Mouse (Mus musculus) hindbrain, embryonic 15.5 days (tissue): ENCODE results near the gene 9530068E07Rik. TPM values are rescaled to one million over a fixed set of nuclear protein-coding genes. Genes with fewer than 3 reads are reported as not detected.
"Not testable (repeated sequence)": the region's sequence is repeated elsewhere in the genome, so short reads cannot be mapped to it uniquely, and the experiment has no call there.

Experiments
- ATAC-seq: fragments of 200-750 bp; cut with Nextera tagmentation; 2 replicates; pipeline ENCODE4 v1.8.0; 2017; ENCODE audit warnings: low read depth, moderate number of reproducible peaks, moderate TSS enrichment; ENCODE audit not compliant: low FRiP score
- H3K27ac ChIP-seq: fragments of 300-500 bp; sonication (generic); replicated peaks from 2 replicates; pipeline ENCODE4 v1.5.1; 2015; ENCODE audit warnings: mild to moderate bottlenecking, inconsistent platforms
- H3K27me3 ChIP-seq: fragments of 300-500 bp; sonication (generic); 2 replicates; pipeline ENCODE4 v1.6.1; 2015; ENCODE audit warnings: control low read depth, inconsistent platforms
- H3K36me3 ChIP-seq: fragments of 300-500 bp; sonication (generic); 2 replicates; pipeline ENCODE4 v1.6.1; 2015; ENCODE audit warnings: control low read depth, inconsistent platforms
- H3K4me1 ChIP-seq: fragments of 300-500 bp; sonication (generic); replicated peaks from 2 replicates; pipeline ENCODE4 v1.6.1; 2015; ENCODE audit warnings: control low read depth, inconsistent platforms
- H3K4me2 ChIP-seq: fragments of 300-500 bp; sonication (generic); 2 replicates; pipeline ENCODE4 v1.6.1; 2015; ENCODE audit warnings: moderate library complexity, mild to moderate bottlenecking, inconsistent platforms
- H3K4me3 ChIP-seq: fragments of 300-500 bp; sonication (generic); 2 replicates; pipeline ENCODE4 v1.5.1; 2015; ENCODE audit warnings: mild to moderate bottlenecking, inconsistent platforms
- H3K9ac ChIP-seq: fragments of 300-500 bp; sonication (generic); 2 replicates; pipeline ENCODE4 v1.6.1; 2015; ENCODE audit warnings: inconsistent platforms
- H3K9me3 ChIP-seq: fragments of 300-500 bp; sonication (generic); 2 replicates; pipeline ENCODE4 v1.6.1; 2016; ENCODE audit warnings: control low read depth, inconsistent platforms
- WGBS: fragments of 180-500 bp; shearing (Covaris S2); methylation state at CpG from one replicate; pipeline ENCODE4 v1.1.7; 2015; 5-methylcytosine and 5-hydroxymethylcytosine counted together
- polyA plus RNA-seq: library from polyadenylated mRNA; unstranded; fragments of >200 nt; fragmentation: Nextera tagmentation; extraction: Ambion mirVana; gene quantifications from 2 replicates; pipeline ENCODE4 v1.2.1, GENCODE M21; 2015

Gene 9530068E07Rik
- polyA plus RNA-seq, result 129 and 136 TPM in 2 replicates

DNA sequence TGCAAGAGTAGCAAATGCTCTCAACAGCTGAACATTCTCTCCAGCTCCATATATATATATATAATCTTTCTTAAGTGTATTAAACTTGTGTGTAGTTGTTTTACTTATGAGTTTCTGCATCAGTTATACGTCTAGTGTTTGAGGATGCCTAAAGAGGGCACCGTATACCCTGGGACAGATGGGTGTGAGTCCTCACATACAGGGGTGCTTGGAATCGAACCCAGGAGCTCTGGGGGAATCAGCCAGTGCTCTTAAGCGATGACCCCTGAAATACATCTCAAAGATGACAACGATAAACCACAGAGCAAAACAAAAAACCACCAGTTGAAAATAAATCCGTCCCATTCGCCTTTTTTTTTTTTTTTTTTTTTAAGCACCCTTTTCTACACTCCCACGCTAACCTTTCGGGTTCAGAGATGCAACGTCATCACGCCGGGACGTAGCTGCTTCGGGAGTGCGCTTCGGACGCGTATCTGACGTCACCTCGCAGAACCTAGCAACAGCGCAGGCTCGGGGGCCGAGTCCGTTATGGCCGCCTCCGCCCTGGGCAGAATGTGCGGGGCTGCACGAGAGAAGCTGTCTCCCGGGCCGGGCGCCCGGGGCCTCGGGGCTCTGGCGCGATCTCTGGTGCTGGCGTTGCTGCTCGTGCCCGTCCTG, at the start of gene 9530068E07Rik:
Gene 9530068E07Rik (plus strand): TSS at position 489 of the 657 bp plus-strand sequence.
- Histone ChIP-seq H3K9me3 (no peaks in the 10 kb centered on the region), H3K4me2 (peak within 1 kb of the TSS; percentile 67), H3K36me3 (no peaks in the 10 kb centered on the region), H3K9ac (peak within 1 kb of the TSS; percentile 80), H3K27ac (peak within 1 kb of the TSS; percentile 86), H3K4me3 (peak within 1 kb of the TSS; percentile 65), H3K4me1 (peaks cover 27% of the 10 kb centered on the region), H3K27me3 (no peaks in the 10 kb centered on the region)
- ATAC-seq, result peak; percentile 96
- WGBS, result 2% methylated on average over 38 of the region's 38 CpGs

DNA sequence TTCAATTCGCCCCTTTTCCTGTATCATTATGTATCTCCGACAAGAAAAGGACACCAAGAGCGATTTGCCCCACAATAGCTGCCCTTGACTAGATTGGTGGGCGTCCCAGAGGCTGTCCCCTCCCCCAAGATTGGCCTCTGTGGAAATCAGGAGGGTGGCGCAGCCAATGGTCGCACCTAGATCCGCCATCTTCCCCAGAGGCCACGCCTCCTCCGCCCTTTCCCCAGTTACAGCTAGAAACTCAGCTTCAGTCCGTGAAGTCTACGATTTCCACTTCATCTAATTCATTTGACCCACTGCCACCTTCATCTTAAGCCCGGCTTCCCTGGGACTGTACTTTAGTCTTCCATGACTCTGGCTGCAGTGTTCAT, 49.6 kb upstream of the 9530068E07Rik start:
- H3K9ac ChIP-seq, result 0 out of 2 replicates have a peak overlapping the region, but pooled peaks have one; percentile 6
- no peaks in the 10 kb centered on the region for H3K27me3 ChIP-seq
- H3K36me3 ChIP-seq, result no peaks in the 10 kb centered on the region
- peak; percentile 75 for ATAC-seq
- peak overlapping the region; percentile 26 for H3K4me3 ChIP-seq
- H3K4me2 ChIP-seq, result peak overlapping the region; percentile 52
- peaks cover 4% of the 10 kb centered on the region; the same call in 1 of the 2 replicates for H3K4me1 ChIP-seq
- WGBS, result 7% methylated on average over 12 of the region's 12 CpGs
- no peaks in the 10 kb centered on the region for H3K9me3 ChIP-seq
- H3K27ac ChIP-seq, result peak overlapping the region; percentile 64

DNA sequence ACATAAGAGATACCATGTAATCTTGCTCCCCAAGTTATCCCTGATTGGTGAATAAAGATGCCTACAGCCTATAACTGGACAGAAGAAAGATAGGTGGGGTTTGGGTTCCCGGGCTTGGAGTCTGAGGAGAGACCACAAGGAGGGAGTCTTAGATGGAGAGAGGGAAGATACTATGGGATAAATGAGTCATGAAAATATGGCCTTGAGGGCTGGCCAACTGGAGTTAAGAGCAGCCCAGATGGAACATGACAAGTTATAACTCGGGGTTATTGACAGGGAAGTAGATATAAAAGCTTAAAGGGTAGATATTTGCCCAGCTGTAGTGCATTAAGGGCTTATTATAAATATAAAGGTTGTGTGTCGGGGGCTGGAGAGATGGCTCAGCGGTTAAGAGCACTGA, 48.1 kb upstream of the 9530068E07Rik start:
- Histone ChIP-seq H3K9me3 (no peaks in the 10 kb centered on the region), H3K27me3 (no peaks in the 10 kb centered on the region), H3K4me3 (no peak overlapping the region), H3K4me2 (no peak overlapping the region), H3K4me1 (peaks cover 4% of the 10 kb centered on the region; the same call in 1 of the 2 replicates), H3K9ac (no peak overlapping the region), H3K27ac (no peak overlapping the region), H3K36me3 (no peaks in the 10 kb centered on the region)
- WGBS, result 85% methylated on average over 4 of the region's 4 CpGs
- no peak for ATAC-seq

DNA sequence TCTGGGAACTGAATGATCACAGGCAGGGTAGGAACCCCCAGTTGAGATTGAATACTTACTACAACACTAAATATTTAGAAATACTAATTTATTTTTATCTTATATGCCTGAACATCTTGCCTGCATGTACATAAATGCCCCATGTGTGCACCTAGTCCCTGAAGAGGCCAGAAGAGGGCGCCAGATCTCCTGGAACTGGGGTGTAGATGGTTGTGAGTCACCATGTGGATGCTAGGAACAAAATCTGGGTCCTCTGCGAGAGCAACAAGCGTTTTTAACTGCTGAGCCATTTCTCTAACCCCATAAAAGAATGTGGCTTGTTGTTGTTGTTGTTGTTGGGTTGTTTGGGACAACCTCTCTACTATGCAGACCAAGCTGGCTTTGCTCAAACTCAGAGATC, 47.5 kb upstream of the 9530068E07Rik start:
- 64% methylated on average over 3 of the region's 3 CpGs for WGBS
- no peaks in the 10 kb centered on the region for H3K36me3 ChIP-seq
- H3K9me3 ChIP-seq, result no peaks in the 10 kb centered on the region
- no peaks in the 10 kb centered on the region for H3K27me3 ChIP-seq
- H3K4me2 ChIP-seq, result no peak overlapping the region
- H3K9ac ChIP-seq, result no peak overlapping the region
- no peak for ATAC-seq
- no peak overlapping the region for H3K27ac ChIP-seq
- no peak overlapping the region for H3K4me3 ChIP-seq
- peaks cover 4% of the 10 kb centered on the region; the same call in 1 of the 2 replicates for H3K4me1 ChIP-seq

DNA sequence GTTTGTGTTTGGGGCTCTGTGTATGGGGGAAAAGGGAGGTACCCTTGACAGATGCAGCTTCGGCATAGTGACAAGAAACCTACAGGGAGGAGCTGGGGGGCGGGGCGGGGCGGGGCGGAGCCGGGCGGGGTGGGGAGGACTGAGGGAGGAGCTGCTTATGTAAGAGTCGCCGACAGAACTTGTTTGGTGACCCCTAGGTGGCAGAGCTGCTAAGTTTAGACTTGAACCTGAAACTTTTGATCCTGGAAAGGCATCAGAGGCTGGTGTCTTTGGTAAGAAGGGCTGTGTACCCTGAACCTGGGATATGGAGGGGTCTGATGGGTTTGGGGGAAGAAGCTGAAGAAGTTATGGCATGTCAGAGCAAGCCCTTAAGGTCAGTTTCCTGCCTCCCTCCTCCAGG, 45.3 kb upstream of the 9530068E07Rik start:
- 1% methylated on average over 9 of the region's 9 CpGs for WGBS
- H3K27me3 ChIP-seq, result no peaks in the 10 kb centered on the region
- no peaks in the 10 kb centered on the region for H3K9me3 ChIP-seq
- H3K4me1 ChIP-seq, result peaks cover 2% of the 10 kb centered on the region; the same call in 1 of the 2 replicates
- H3K4me3 ChIP-seq, result no peak overlapping the region
- H3K27ac ChIP-seq, result no peak overlapping the region
- H3K9ac ChIP-seq, result no peak overlapping the region
- H3K36me3 ChIP-seq, result no peaks in the 10 kb centered on the region
- no peak for ATAC-seq
- H3K4me2 ChIP-seq, result no peak overlapping the region

DNA sequence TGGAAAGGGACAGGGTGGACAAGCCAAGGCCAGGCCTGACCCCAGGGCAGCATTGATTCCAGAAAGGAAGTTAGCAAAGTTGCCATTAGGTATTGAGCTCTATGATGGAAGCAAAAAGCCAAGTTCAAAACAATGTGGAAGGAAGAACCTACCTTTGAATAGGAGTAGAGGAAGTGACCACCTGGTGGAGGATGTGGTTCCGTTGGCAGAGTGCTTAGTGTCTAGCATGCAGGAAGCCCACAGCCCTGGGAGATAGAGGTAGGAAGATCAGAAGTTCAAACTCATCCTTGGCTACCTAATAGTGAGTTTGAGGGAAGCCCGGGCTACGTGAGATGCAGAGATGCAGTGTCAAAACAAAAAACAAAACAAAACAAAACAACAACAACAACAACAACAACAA, 44.0 kb upstream of the 9530068E07Rik start:
- WGBS, result 95% methylated on average over 3 of the region's 3 CpGs
- H3K4me3 ChIP-seq, result no peak overlapping the region
- H3K4me2 ChIP-seq, result no peak overlapping the region
- H3K27ac ChIP-seq, result no peak overlapping the region
- H3K9ac ChIP-seq, result no peak overlapping the region
- no peaks in the 10 kb centered on the region for H3K27me3 ChIP-seq
- H3K36me3 ChIP-seq, result no peaks in the 10 kb centered on the region
- H3K9me3 ChIP-seq, result no peaks in the 10 kb centered on the region
- no peaks in the 10 kb centered on the region for H3K4me1 ChIP-seq
- ATAC-seq, result no peak

DNA sequence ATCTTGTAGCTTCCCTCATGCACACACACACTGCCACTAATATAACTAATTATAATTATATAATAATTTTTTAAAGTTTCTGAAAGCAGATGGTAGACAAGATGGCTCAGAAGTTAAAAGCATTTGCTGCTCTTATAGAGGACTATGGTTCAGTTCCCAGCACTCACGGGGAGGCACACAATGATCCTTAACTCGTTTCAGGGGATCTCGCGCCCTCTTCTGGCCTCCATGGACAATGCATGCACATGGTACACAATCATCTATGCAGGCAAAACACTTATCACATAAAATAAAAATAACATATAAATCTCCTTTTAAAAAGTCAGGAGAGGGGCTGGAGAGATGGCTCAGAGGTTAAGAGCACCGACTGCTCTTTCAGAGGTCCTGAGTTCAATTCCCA, 41.6 kb upstream of the 9530068E07Rik start:
- Histone ChIP-seq H3K9me3 (no peaks in the 10 kb centered on the region), H3K9ac (no peak overlapping the region), H3K36me3 (no peaks in the 10 kb centered on the region), H3K27me3 (no peaks in the 10 kb centered on the region), H3K4me1 (peaks cover 2% of the 10 kb centered on the region), H3K27ac (no peak overlapping the region), H3K4me3 (no peak overlapping the region), H3K4me2 (no peak overlapping the region)
- ATAC-seq, result no peak
- 80% methylated on average over 5 of the region's 5 CpGs for WGBS

DNA sequence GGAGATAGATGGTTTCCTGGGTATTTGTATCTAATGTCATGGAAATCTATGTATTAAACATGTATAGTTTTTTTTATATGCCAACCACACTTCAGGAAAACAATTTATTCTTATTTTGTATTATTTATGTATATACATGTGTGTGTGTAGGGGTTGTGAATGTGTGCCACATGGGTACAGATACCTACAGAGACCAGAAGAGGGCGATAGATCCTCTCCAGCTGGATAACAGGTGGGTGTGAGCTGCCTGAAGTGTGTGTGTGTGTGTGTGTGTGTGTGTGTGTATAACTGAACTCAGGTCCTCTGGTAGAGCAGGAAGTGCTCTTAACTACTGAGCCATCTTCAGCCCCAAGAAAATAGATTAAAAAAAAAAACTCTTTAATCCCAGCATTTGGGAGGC, 40.6 kb upstream of the 9530068E07Rik start:
- peaks cover 8% of the 10 kb centered on the region for H3K4me1 ChIP-seq
- H3K9ac ChIP-seq, result no peak overlapping the region
- no peak overlapping the region for H3K27ac ChIP-seq
- H3K9me3 ChIP-seq, result no peaks in the 10 kb centered on the region
- no peak for ATAC-seq
- H3K4me2 ChIP-seq, result no peak overlapping the region
- no peaks in the 10 kb centered on the region for H3K27me3 ChIP-seq
- H3K4me3 ChIP-seq, result no peak overlapping the region
- H3K36me3 ChIP-seq, result no peaks in the 10 kb centered on the region
- WGBS, result 96% methylated on average over 1 of the region's 1 CpGs

DNA sequence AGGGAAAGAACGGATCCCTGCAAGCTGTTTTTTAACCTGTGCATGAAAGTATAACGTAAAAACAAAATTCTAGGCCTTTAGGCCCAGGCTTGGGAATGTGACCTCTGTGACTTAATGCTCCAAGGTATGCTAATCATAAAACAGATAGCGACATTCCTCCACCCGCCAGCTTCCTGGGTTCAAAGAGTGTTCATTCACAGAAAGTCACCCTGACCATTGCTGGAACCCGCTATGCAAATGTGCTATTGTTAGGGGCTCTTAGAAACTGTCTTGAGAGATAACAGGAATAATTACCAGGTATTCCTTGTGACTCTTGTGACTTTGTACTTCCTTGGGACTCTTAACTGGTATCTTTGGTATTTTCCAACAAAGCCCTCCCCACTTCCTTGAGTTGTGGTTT, 39.1 kb upstream of the 9530068E07Rik start:
- not testable (repeated sequence) for H3K27me3 ChIP-seq, H3K4me2 ChIP-seq, H3K9ac ChIP-seq, H3K4me3 ChIP-seq, H3K27ac ChIP-seq, ATAC-seq, H3K9me3 ChIP-seq, H3K36me3 ChIP-seq
- peaks cover 13% of the 10 kb centered on the region for H3K4me1 ChIP-seq
- WGBS, result 92% methylated on average over 5 of the region's 5 CpGs

DNA sequence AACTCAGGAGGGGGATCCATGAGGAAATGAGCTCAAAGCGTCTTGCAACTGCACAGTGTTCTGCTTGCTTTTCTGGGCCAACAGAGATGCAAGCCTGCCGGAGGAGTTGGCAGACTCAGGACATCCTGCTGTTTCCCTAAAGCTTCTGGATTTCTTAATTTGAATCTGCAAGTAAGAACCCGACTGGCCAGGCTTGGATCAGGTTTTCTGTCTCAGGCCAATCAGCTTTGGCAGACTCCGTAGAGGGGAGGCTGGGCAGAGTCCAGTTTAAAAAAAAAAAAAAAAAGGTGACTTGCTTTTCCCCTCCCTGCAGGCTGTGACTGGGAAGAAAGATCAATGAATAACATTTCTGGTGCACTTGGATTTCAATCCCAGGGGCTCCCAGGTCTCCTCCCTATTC, 37.7 kb upstream of the 9530068E07Rik start:
- Histone ChIP-seq H3K4me3 (no peak overlapping the region), H3K4me2 (no peak overlapping the region), H3K27ac (no peak overlapping the region), H3K9ac (no peak overlapping the region), H3K27me3 (no peaks in the 10 kb centered on the region), H3K4me1 (peaks cover 27% of the 10 kb centered on the region), H3K9me3 (no peaks in the 10 kb centered on the region), H3K36me3 (no peaks in the 10 kb centered on the region)
- WGBS, result 43% methylated on average over 4 of the region's 4 CpGs
- ATAC-seq, result no peak

DNA sequence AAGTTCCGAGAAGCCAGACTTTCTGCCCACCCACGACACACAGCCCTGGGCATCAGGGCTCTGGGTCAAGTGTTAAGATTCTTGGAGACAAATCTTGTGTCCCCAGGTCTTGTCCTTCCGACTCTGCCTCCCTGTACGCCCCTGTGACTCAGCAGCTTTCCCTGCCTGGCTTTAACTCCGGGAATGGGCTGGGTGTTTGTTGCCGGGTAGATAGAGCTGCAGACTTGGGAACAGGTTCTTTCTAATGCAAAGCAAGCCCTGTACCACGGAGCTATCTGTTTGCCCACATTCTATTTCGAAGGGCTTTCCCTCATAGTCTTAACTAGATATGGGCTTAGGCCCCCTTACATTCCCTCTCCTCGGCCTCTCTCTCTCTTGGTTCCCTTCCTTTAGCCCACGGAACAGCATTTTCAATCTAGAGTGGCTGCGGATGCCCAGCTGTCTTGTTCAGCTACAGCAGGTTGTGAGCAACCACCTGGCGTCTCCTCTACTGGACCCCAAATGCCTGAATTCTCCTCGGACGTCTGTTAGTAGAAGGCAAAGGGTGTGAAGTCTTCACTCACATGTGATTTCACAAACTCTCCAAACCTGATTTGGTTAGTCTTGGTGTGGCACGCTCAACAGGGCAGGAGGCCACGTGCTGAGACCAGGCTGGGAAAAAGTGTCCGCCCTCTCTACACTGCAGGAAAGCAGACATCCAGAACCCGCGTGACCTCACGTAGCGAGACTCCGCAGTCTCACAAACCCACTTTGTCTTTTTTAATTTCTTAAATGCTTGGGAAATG, 36.4 kb upstream of the 9530068E07Rik start:
- peak overlapping the region; percentile 99 for H3K4me3 ChIP-seq
- peak; percentile 9 for ATAC-seq
- 14% methylated on average over 22 of the region's 22 CpGs for WGBS
- peak overlapping the region; percentile 91 for H3K4me2 ChIP-seq
- H3K4me1 ChIP-seq, result peaks cover 37% of the 10 kb centered on the region
- H3K27ac ChIP-seq, result peak overlapping the region; percentile 94
- peak overlapping the region; percentile 98 for H3K9ac ChIP-seq
- H3K9me3 ChIP-seq, result no peaks in the 10 kb centered on the region
- H3K36me3 ChIP-seq, result no peaks in the 10 kb centered on the region
- no peaks in the 10 kb centered on the region for H3K27me3 ChIP-seq

DNA sequence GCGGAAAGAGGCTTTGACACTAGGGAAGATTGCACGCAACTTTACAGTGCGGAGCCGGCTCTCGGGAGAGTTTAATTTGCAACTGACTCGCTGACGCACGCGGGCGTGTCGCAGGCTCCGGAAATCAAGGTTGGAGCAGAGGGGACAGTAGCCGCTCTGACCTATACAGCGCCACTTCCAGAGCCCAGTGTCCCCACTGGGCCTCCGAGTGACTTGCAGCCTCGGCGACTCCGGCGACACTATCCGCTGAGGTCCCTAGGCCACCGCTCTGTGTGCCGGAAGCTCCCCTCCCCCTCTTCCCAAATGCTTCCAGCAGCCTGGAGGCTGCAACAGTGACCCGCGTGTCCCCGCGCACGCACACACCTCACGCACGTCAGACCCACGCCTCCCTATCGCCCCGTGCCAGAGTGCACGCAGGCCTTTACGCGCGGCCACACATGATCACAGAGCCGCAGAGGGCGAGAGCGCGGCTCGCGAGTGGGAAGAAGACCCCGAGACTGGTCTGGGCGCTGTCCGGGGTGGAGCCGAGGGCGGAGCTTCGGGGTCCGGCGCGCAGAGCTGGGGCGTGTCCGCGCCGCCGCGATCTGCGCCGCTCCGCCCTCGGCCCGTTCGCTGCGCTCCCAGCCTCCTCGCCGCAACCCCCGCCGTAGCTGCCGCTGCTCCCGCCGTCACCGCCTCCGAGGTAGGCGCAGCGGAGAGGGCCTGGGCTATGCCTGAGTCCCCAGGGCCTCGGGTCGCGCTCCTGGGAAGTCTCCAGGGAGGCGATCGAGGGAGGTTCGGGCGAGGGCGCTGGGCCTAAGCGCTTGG, 35.6 kb upstream of the 9530068E07Rik start, which contains the start of gene Vdac1:
Gene Vdac1 (plus strand): TSS at position 390 of the 807 bp plus-strand sequence.
- under 1% methylated on average over 81 of the region's 84 CpGs for WGBS

More for the DNA sequence above, 35.6 kb upstream of the 9530068E07Rik start, which contains the start of gene Vdac1:
- peak; percentile 95 for ATAC-seq
- no peaks in the 10 kb centered on the region for H3K36me3 ChIP-seq
- peaks cover 44% of the 10 kb centered on the region for H3K4me1 ChIP-seq
- no peaks in the 10 kb centered on the region for H3K9me3 ChIP-seq
- peak within 1 kb of the TSS; percentile 99 for H3K4me3 ChIP-seq
- H3K4me2 ChIP-seq, result peak within 1 kb of the TSS; percentile 91
- no peaks in the 10 kb centered on the region for H3K27me3 ChIP-seq
- peak within 1 kb of the TSS; percentile 98 for H3K9ac ChIP-seq
- peak within 1 kb of the TSS; percentile 94 for H3K27ac ChIP-seq
